Mouse (Mus musculus): ENCODE data around the gene Cyp1b1. TPM values are rescaled to one million over a fixed set of nuclear protein-coding genes. Genes with fewer than 3 reads are reported as not detected.

The Cyp1b1 gene
- not detected in 2 replicates for polyA plus RNA-seq (2012)

DNA sequence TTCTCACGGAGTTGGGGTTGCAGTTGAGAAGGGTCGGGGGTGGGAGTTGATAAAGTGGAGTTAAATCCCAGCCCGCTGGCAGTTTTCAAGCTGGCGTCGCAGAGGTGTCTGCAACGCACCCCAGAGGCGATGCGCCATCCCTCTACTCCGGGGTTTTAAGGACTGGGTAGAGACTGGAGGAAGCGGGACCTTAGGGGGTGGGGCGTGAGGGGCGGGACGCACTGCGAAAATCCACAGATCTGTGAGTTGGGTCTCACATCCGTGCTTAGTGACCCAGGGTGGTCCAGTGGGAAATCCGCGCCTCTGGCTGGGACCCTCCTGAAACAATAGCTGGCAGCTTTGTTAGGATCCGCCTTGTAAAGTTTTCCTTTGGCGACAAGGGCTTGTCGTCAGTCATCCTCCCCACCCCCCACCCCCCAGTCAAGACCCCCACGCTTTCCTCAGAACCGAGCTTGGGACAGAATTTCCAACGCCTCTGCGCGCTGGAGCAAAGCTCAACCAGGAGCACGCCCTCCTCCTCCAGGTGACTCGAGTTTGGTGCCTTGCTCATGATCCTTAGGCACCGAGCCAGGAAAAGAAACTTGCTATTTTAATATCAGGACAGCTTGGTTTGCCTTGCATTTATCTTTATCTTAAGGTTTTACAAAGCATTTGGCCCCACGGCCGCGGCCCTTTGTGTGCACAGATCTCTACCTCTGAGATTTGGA, at the start of gene Cyp1b1:
TSS of gene Cyp1b1 (minus strand) at position 131 of the 707 bp plus-strand sequence.
- TF ChIP-seq GATA1 (IDR thresholded peaks at IDR 0.05; ENCODE audit: low read length): no peak

DNA sequence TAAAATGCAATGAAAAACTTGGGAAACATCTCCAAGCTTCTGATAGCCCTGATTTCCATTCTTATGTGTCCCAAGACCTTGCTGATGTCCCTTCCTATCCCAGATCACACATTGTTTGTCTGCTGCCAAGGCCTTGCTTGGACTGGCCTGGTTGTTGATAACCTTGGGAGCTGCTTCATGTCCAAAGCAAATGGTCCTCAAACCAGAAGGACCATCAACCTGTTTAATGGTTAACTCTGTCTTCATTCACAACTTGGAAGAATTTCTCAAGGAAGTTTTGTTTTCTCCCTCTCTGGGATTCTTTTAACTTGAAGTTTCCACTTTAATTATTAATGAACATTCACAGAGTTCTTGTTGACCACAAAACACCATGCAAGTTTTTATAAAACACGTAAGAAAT, 47.0 kb upstream of the Cyp1b1 start:
- no peak for TF ChIP-seq GATA1 (IDR thresholded peaks at IDR 0.05; ENCODE audit: low read length)

DNA sequence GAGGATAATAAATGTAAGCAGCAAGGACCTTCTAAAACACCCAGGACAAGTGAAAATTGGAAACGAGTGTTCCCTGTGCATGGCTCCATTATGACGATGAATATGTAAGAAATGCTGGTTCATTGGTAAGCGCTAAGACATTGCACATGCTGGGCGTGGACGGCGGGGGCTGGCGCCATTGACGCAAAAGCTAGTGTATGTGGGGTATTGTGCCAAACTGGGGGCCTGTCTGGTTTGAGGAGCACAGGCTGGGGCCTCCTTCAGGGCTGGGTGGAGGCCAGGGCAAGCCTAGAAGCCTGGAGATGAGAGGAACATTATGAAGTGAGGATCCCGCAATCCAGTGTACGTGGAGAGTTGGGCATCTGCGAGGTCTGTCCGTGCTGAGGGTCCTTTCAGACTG, 39.0 kb upstream of the Cyp1b1 start:
- no peak for TF ChIP-seq GATA1 (IDR thresholded peaks at IDR 0.05; ENCODE audit: low read length)

DNA sequence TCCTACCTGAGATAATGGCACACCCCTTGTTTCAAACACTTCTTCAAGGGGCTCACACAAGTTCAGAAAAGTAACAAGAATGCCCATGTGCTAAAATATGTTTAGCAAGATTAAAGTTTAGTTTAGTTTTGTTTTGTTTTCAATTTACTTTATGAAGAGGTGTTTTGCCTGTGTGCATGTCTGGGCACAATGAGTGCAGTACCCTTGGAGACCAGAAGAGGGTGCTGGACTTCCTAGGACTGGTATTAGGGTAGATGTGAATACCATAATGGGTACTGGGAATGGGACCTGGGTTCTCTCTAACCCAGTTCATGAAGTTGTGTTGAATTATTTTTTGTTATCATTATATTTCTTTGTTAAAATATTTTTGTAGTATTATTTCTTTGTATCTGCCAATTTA, 38.0 kb upstream of the Cyp1b1 start:
- no peak for TF ChIP-seq GATA1 (IDR thresholded peaks at IDR 0.05; ENCODE audit: low read length)

DNA sequence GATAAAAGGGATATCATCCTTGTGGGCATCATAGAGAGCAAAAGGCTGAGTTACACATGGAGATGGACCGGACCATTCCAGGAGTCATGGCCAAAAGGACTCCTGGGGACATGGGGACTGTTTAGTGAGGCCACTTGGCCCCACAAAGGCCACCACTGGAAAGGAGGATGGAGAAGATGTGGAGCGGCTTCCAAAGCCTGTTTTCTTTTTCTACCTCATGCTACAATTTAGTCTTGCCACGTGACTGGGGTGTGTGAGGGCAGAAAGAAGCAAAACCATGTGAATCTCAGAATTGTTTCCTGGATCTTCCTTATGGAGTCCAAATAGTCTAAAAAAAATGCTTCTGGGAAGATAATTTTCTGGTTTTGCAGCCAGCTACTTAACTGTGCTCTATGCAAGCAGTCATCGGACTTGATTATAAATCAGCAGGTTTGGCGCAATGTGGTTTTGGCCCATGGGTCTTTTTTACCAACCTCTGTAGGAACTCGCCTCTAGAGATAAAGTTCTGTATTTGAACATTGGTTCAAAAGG, 36.9 kb upstream of the Cyp1b1 start:
- TF ChIP-seq GATA1 (IDR thresholded peaks at IDR 0.05; ENCODE audit: low read length): no peak

DNA sequence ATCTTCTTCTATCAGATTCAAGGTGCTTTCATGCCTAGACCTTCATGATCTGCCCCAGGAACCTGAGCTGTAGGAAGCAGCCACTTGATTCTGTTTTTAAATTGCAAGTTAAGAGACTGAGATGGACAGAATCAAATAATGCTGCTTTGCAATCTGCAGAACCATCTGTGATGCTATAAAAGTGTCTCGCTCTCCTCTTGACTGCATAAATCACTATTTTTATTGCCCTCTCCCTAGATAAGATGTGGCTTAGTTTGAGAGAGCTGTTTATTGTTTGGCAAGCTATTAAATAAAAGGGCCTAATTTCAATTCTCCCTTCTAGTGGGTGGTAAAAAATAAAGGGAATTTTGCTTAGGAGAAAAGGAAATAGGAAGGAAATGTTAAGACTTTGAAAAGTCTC, 34.8 kb upstream of the Cyp1b1 start:
- TF ChIP-seq GATA1 (IDR thresholded peaks at IDR 0.05; ENCODE audit: low read length): no peak

DNA sequence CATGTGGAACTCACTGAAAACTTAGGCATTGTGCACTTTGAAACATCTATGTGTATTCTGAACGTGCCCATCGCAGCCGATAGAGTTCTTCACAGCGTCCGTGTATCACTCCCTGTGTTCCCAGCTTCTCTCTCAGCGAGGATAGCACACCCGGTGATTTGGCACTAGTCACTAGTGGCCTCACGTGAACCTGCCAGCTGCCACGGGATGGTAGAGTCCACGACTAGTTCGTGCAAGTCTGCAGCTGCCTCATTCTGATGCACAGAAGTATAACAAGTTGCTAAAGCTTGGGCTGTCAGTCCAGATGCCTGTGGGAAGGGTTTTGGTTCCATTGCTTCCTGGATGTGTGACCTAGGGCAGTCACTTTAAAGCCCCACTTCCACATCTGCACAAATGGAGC, 32.1 kb upstream of the Cyp1b1 start:
- TF ChIP-seq GATA1 (IDR thresholded peaks at IDR 0.05; ENCODE audit: low read length): no peak

DNA sequence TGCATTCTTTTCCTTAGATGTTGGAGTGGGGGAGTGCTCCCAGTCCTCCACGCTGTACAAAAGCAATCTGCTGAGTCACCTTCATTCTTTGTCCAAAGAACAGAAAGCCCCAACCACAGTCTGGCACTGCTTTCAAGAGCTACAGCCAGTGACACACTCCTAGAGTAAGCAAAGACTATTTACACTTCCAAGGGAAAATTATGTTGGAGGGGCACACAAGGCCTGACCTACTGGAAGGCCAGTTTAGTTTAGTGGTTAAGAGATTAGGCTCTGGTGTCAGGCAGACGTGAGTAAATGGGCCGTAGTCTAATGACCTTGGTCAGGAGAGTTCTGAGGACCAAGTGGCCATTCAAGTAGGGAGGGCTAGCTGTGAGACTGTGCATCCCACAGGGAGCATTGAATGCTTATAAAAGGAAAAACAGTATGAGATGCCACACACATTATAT, 31.3 kb upstream of the Cyp1b1 start:
- no peak for TF ChIP-seq GATA1 (IDR thresholded peaks at IDR 0.05; ENCODE audit: low read length)

DNA sequence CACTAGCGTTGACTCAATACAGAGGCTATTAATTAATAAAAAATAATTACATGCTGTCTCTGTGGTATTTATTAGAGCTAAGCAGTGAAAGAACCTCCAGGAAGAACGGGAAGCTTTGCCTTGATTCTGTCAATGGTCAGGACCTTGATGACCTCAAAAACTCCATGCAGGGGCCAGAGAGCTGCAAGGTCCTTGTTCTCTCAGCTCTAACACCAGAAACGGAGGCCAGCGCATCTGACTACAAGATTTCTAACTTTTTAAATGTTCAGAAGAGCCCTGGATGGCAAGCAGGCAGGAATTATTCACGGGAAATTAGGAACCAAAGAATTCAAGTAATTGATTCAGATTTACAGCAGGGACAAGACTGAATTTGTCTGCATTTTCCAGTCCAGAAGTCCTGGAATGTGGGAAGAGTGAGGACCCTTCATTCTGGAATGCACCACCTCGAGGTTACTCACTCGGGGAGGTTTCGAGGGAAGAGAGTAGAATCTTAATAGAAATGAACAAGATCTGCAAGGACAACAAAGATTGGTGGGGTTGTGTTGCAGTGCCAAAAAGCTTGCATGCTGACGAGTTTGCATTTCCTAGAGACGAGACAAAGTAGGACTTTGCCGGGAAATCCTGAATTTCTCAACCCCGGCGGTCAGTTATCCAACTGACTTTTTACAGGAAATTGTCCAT, 30.3 kb upstream of the Cyp1b1 start:
- no peak for TF ChIP-seq GATA1 (IDR thresholded peaks at IDR 0.05; ENCODE audit: low read length)

DNA sequence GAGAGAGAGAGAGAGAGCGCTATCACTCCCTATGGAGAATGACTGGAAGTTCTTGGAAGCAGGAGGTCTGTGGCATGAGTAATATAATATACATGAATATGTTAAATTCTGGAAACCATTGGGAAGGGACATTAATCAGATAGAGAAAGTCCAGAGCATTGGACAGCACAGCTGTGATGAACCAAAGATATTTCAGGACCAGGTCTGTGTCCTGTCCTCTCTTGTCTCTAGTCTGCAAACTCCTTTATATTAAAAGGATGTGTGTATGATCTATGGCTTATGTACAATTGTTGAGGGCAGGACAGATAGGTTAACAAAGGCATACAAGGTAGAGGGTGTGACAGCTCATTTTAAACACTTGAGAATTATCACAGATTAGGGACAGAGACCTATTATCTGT, 28.6 kb upstream of the Cyp1b1 start:
- no peak for TF ChIP-seq GATA1 (IDR thresholded peaks at IDR 0.05; ENCODE audit: low read length)

DNA sequence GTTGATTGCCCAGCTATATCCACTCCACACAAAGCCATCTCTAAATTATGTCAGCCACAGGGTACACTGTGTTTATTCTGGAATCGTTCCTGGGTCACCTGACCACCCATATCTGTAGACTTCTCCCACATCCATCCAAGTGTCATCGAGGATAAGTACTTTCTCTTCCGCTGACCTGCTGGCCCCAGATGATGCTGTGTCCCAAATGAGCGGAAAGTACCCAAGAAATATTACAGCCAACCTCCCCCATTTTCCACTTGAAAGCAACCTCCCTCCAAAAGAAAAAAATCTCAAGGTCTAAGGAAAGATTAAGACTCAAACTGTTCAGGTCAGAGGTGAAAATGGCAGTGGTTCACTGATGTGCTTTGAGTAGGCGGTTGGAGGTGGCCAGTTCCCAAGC, 27.8 kb upstream of the Cyp1b1 start:
- no peak for TF ChIP-seq GATA1 (IDR thresholded peaks at IDR 0.05; ENCODE audit: low read length)

DNA sequence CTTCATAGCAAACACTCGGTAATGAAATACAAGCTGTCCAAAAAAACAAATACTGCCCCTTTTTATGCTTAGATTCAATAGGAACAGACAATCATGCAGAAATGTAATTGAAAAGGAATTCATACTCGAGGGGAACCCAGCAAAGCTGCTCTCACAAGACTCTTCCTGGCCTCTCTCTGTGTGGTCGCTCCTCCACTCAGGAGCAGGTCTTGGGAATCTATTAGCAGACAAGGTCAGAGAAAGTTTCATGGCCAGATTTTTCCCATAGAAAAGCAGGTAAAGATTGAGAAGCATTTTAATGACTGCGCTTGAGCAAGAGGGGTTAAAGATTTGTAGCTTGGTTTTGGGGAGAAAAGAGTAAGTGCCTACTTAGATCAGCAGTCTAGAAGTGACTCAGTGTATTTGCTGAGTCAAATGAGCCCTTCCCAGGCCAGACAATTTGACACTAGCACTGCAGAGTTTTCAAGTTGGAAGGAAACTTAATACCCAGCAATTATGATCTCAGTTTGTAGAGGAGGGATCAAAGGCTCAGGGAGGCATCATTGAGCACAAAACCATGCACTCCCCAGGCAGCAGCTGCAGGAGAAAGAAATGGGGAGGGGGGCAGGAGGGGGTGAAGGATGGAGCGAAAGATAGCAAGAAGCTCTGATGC, 24.1 kb upstream of the Cyp1b1 start:
- no peak for TF ChIP-seq GATA1 (IDR thresholded peaks at IDR 0.05; ENCODE audit: low read length)

DNA sequence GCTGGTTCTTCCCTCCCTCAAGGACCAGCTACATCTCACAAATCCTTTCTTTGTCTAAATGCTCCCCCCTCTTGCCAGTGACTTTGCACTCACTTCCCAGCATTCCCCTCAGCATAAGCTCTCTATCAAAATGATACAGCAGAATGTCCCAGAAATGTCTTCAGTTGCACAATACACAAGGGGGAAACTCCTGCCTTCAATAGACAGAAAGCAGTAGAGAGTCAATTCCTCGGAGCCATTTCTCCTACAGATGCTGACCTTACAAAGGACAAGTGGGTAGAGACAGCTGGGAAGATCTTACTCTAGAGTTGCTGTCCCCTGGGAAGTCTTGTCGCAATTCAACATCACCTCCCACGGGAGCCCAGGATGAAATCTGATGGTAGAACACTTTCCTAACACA, 22.7 kb upstream of the Cyp1b1 start:
- TF ChIP-seq GATA1 (IDR thresholded peaks at IDR 0.05; ENCODE audit: low read length): no peak

DNA sequence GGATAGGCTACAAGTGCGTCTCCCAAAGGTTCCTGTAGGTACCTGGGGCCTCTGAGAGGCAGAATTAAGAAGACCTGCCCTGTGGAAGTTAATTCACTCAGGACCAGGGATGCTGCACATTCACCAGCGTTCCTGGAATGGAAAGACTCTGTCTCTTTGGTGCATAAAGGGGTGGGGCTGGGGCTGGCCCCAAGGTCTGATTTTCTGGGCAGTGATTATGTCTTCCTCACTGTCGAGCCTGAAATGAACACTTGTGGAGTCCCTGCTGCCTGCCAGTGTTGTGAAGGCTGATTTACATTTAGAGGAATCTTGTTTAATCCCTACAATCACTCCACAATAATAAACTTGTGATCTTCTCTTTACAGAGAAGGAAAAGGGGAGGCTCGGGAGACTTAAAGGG, 18.2 kb upstream of the Cyp1b1 start:
- no peak for TF ChIP-seq GATA1 (IDR thresholded peaks at IDR 0.05; ENCODE audit: low read length)

DNA sequence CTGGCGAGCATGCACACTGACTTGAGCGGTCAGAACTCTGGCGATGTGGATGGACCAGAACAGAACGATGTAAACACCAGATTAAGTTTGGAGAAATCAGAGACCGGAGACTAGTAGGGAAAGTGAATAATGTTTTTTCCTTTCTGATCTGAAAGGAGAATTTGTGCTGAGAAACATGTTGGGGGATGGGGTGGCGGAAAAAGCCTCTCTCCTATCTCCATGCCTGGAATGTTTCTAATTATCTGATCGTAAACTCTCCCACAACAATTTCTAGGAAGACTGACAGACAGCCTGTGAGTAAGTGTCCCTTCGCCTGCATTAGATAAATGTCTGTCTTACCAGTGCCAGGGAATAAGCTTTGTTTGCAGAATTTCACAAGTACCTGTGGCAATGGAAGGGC, 16.1 kb upstream of the Cyp1b1 start:
- no peak for TF ChIP-seq GATA1 (IDR thresholded peaks at IDR 0.05; ENCODE audit: low read length)

Measured in G1E-ER4 (cell line).